Mouse (Mus musculus) limb, embryonic 14.5 days (tissue): ENCODE results near the gene Gm17364. TPM values are rescaled to one million over a fixed set of nuclear protein-coding genes. Genes with fewer than 3 reads are reported as not detected.

ENCODE experiments used
- ATAC-seq: fragments of 200-750 bp; cut with Nextera tagmentation; 2 replicates; pipeline ENCODE4 v1.8.0; 2017; ENCODE audit warnings: low read depth, moderate number of reproducible peaks, moderate TSS enrichment; ENCODE audit not compliant: low FRiP score
- DNase-seq: peaks from one replicate; pipeline ENCODE4 v3.0.0-alpha.2; 2015; ENCODE audit warnings: low spot score
- H3K27ac ChIP-seq: fragments of 300-500 bp; sonication (generic); replicated peaks from 2 replicates; pipeline ENCODE4 v1.5.1; 2014; ENCODE audit warnings: low read depth, mild to moderate bottlenecking, low read length, moderate library complexity, mixed read lengths
- H3K27me3 ChIP-seq: fragments of 300-500 bp; sonication (generic); 2 replicates; pipeline ENCODE4 v1.6.1; 2014; ENCODE audit warnings: low read length, mixed read lengths; ENCODE audit not compliant: control insufficient read depth, insufficient read depth
- H3K36me3 ChIP-seq: fragments of 300-500 bp; sonication (generic); 2 replicates; pipeline ENCODE4 v1.6.1; 2014; ENCODE audit warnings: mild to moderate bottlenecking, low read length, moderate library complexity, mixed read lengths; ENCODE audit not compliant: control insufficient read depth, insufficient read depth
- H3K4me1 ChIP-seq: fragments of 300-500 bp; sonication (generic); 2 replicates; pipeline ENCODE4 v1.6.1; 2014; ENCODE audit warnings: antibody characterized with exemption, low read length, mixed read lengths; ENCODE audit not compliant: control insufficient read depth, insufficient read depth
- H3K4me2 ChIP-seq: fragments of 300-500 bp; sonication (generic); replicated peaks from 2 replicates; pipeline ENCODE4 v1.6.1; 2014; ENCODE audit warnings: low read depth, mild to moderate bottlenecking, low read length, moderate library complexity; ENCODE audit not compliant: severe bottlenecking
- H3K4me3 ChIP-seq: fragments of 300-500 bp; sonication (generic); replicated peaks from 2 replicates; pipeline ENCODE4 v1.5.1; 2014; ENCODE audit warnings: low read length
- H3K9ac ChIP-seq: fragments of 300-500 bp; sonication (generic); 2 replicates; pipeline ENCODE4 v1.6.1; 2014; ENCODE audit warnings: mild to moderate bottlenecking, low read depth, low read length, moderate library complexity; ENCODE audit not compliant: severe bottlenecking
- H3K9me3 ChIP-seq: fragments of 300-500 bp; sonication (generic); 2 replicates; pipeline ENCODE4 v1.6.1; 2016; ENCODE audit warnings: low read length; ENCODE audit not compliant: control insufficient read depth
- POLR2A ChIP-seq: fragments of 200-500 bp; IDR thresholded peaks from 2 replicates; pipeline ENCODE4 v1.8.0; 2012; ENCODE audit warnings: inconsistent platforms, mild to moderate bottlenecking, moderate library complexity, borderline replicate concordance; ENCODE audit not compliant: insufficient read depth, insufficient read length; ENCODE audit errors: extremely low read depth
- WGBS: fragments of 180-500 bp; shearing (Covaris S2); extraction: QIAGEN DNeasy Blood & Tissue Kit; methylation state at CpG from one replicate; pipeline ENCODE4 v1.1.7; 2014; 5-methylcytosine and 5-hydroxymethylcytosine counted together
- polyA plus RNA-seq, 2 experiments: library from polyadenylated mRNA; depleted of rRNA in 1 of 2; stranded (reverse) in 1 of 2; unstranded in 1 of 2; fragments of >200 nt; fragmentation: Nextera tagmentation in 1 of 2; extraction: Ambion mirVana in 1 of 2; gene quantifications; 2 replicates each; pipeline versions ENCODE4 v1.2.1 to v1.2.3; 2012 to 2014

Gene Gm17364
- polyA plus RNA-seq, 2 experiments, result not detected

GRCm38 (mm10) chr13:41233241-41233640 lies 40.5 kb downstream of the Gm17364 start:
- no peak overlapping the region for H3K4me2 ChIP-seq
- H3K36me3 ChIP-seq, result no peaks in the 10 kb centered on the region
- DNase-seq (no peak), ATAC-seq (no peak)
- no peaks in the 10 kb centered on the region for H3K27me3 ChIP-seq
- no peak for TF ChIP-seq POLR2A
- no peaks in the 10 kb centered on the region for H3K4me1 ChIP-seq
- WGBS, result 82% methylated on average over 7 of the region's 7 CpGs
- H3K27ac ChIP-seq, result no peak overlapping the region
- H3K9me3 ChIP-seq, result no peaks in the 10 kb centered on the region
- H3K4me3 ChIP-seq, result no peak overlapping the region
- H3K9ac ChIP-seq, result no peak overlapping the region

GRCm38 (mm10) chr13:41232209-41232608 lies 41.6 kb downstream of the Gm17364 start:
- ATAC-seq, result no peak
- WGBS, result 88% methylated on average over 15 of the region's 15 CpGs
- Histone ChIP-seq H3K9ac (no peak overlapping the region), H3K4me3 (no peak overlapping the region), H3K4me2 (no peak overlapping the region), H3K36me3 (no peaks in the 10 kb centered on the region), H3K27me3 (no peaks in the 10 kb centered on the region), H3K27ac (no peak overlapping the region), H3K4me1 (no peaks in the 10 kb centered on the region), H3K9me3 (no peaks in the 10 kb centered on the region)
- no peak for TF ChIP-seq POLR2A
- no peak for DNase-seq

- H3K4me3 ChIP-seq, result no peak overlapping the region
- no peak overlapping the region for H3K4me2 ChIP-seq
- DNase-seq, result no peak
- H3K27ac ChIP-seq, result no peak overlapping the region
- no peak for TF ChIP-seq POLR2A
- no peak for ATAC-seq
- no peaks in the 10 kb centered on the region for H3K27me3 ChIP-seq
- 88% methylated on average over 12 of the region's 12 CpGs for WGBS
- no peaks in the 10 kb centered on the region for H3K9me3 ChIP-seq
- no peaks in the 10 kb centered on the region for H3K36me3 ChIP-seq
- H3K4me1 ChIP-seq, result no peaks in the 10 kb centered on the region
- H3K9ac ChIP-seq, result no peak overlapping the region
These were observed 42.3 kb downstream of the Gm17364 start for GRCm38 (mm10) chr13:41231389-41231983.

- Histone ChIP-seq H3K27ac (no peak overlapping the region), H3K9ac (no peak overlapping the region), H3K4me2 (no peak overlapping the region), H3K27me3 (no peaks in the 10 kb centered on the region), H3K4me3 (no peak overlapping the region), H3K4me1 (no peaks in the 10 kb centered on the region), H3K9me3 (no peaks in the 10 kb centered on the region), H3K36me3 (no peaks in the 10 kb centered on the region)
- WGBS, result 86% methylated on average over 5 of the region's 5 CpGs
- DNase-seq (no peak), ATAC-seq (no peak)
- TF ChIP-seq POLR2A, result no peak
These were observed 43.5 kb downstream of the Gm17364 start for GRCm38 (mm10) chr13:41230256-41230655.

GRCm38 (mm10) chr13:41228060-41228459 lies 45.7 kb downstream of the Gm17364 start:
- Histone ChIP-seq H3K4me2 (no peak overlapping the region), H3K4me1 (no peaks in the 10 kb centered on the region), H3K9ac (no peak overlapping the region), H3K4me3 (no peak overlapping the region), H3K27ac (no peak overlapping the region), H3K27me3 (no peaks in the 10 kb centered on the region), H3K9me3 (no peaks in the 10 kb centered on the region), H3K36me3 (no peaks in the 10 kb centered on the region)
- DNase-seq (no peak), ATAC-seq (no peak)
- no peak for TF ChIP-seq POLR2A
- 85% methylated on average over 5 of the region's 5 CpGs for WGBS
